Mouse (Mus musculus) heart, postnatal 0 days (tissue): Measurements from ENCODE around the gene Galntl6. TPM values are rescaled to one million over a fixed set of nuclear protein-coding genes. Genes with fewer than 3 reads are reported as not detected.

Source experiments
- ATAC-seq: fragments of 200-750 bp; cut with Nextera tagmentation; 2 replicates; pipeline ENCODE4 v1.8.0; 2017; ENCODE audit warnings: low read depth, moderate number of reproducible peaks, moderate library complexity; ENCODE audit not compliant: insufficient read depth
- DNase-seq: peaks from one replicate; pipeline ENCODE4 v3.0.0-alpha.2; 2016; ENCODE audit warnings: low spot score
- H3K27ac ChIP-seq: fragments of 300-500 bp; sonication (generic); 2 replicates; pipeline ENCODE4 v1.5.1; 2014; ENCODE audit warnings: low read depth, mild to moderate bottlenecking
- H3K27me3 ChIP-seq: fragments of 300-500 bp; sonication (generic); 2 replicates; pipeline ENCODE4 v1.6.1; 2014; ENCODE audit warnings: low read length, mixed read lengths; ENCODE audit not compliant: control insufficient read depth, insufficient read depth
- H3K36me3 ChIP-seq: fragments of 300-500 bp; sonication (generic); replicated peaks from 2 replicates; pipeline ENCODE4 v1.6.1; 2014; ENCODE audit warnings: low read length, mixed read lengths; ENCODE audit not compliant: control insufficient read depth, insufficient read depth
- H3K4me1 ChIP-seq: fragments of 300-500 bp; sonication (generic); 2 replicates; pipeline ENCODE4 v1.6.1; 2014; ENCODE audit warnings: antibody characterized with exemption; ENCODE audit not compliant: control insufficient read depth, insufficient read depth
- H3K4me2 ChIP-seq: fragments of 300-500 bp; sonication (generic); 2 replicates; pipeline ENCODE4 v1.6.1; 2014; ENCODE audit warnings: low read depth, mild to moderate bottlenecking, low read length, moderate library complexity
- H3K4me3 ChIP-seq: fragments of 300-500 bp; sonication (generic); 2 replicates; pipeline ENCODE4 v1.5.1; 2014; ENCODE audit warnings: low read depth, low read length
- H3K9ac ChIP-seq: fragments of 300-500 bp; sonication (generic); replicated peaks from 2 replicates; pipeline ENCODE4 v1.6.1; 2014; ENCODE audit warnings: low read depth, low read length, mixed read lengths
- H3K9me3 ChIP-seq: fragments of 300-500 bp; sonication (generic); replicated peaks from 2 replicates; pipeline ENCODE4 v1.6.1; 2016; ENCODE audit warnings: low read length; ENCODE audit not compliant: control insufficient read depth
- CTCF ChIP-seq: IDR thresholded peaks from 2 replicates; pipeline ENCODE4 v1.5.1; 2016; ENCODE audit warnings: antibody characterized with exemption, control low read depth, low read depth
- EP300 ChIP-seq: IDR thresholded peaks from 2 replicates; pipeline ENCODE4 v1.6.1; 2016; ENCODE audit warnings: antibody characterized with exemption, low read depth
- WGBS: fragments of 180-500 bp; shearing (Covaris S2); extraction: QIAGEN DNeasy Blood & Tissue Kit; methylation state at CpG from one replicate; pipeline ENCODE4 v1.1.7; 2014; 5-methylcytosine and 5-hydroxymethylcytosine counted together
- polyA plus RNA-seq: library from polyadenylated mRNA; unstranded; fragments of >200 nt; fragmentation: Nextera tagmentation; extraction: Ambion mirVana; gene quantifications from 2 replicates; pipeline ENCODE4 v1.2.1, GENCODE M21; 2015
- total RNA-seq: library from RNA; depleted of rRNA; stranded (reverse); fragments of >200 nt; gene quantifications from 2 replicates; pipeline ENCODE4 v1.2.3, GENCODE M21; 2014; ENCODE audit warnings: low replicate concordance

Galntl6 gene
- total and polyA plus RNA-seq, 2 experiments from 2014 or later = not detected

DNA sequence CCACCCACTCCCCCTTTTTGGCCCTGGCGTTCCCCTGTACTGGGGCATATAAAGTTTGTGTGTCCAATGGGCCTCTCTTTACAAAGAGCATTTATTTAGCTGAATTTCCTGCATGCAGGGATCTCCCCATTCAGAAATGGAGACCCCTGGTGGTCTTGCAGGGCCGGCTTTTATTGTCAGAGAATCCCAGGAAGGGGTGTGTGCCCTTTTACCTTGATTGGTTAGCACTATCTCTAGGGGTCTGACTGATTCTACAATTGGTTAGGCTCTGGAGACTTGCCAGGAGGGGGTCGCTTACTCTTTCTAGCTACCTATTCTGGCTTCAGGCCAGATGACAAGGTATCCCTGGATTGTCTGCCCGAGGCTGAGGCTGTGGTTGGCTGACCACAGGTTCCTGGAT, 1119.0 kb downstream of the Galntl6 start:
- Histone ChIP-seq H3K9ac (no peak overlapping the region), H3K4me3 (no peak overlapping the region), H3K9me3 (no peaks in the 10 kb centered on the region), H3K4me1 (peaks cover 8% of the 10 kb centered on the region; the same call in 1 of the 2 replicates), H3K27me3 (no peaks in the 10 kb centered on the region), H3K4me2 (no peak overlapping the region), H3K36me3 (no peaks in the 10 kb centered on the region), H3K27ac (no peak overlapping the region)
- DNase-seq (no peak), ATAC-seq (no peak)
- no peak for TF ChIP-seq EP300
- TF ChIP-seq CTCF = no peak
- 52% methylated on average over 4 of the region's 4 CpGs for WGBS

DNA sequence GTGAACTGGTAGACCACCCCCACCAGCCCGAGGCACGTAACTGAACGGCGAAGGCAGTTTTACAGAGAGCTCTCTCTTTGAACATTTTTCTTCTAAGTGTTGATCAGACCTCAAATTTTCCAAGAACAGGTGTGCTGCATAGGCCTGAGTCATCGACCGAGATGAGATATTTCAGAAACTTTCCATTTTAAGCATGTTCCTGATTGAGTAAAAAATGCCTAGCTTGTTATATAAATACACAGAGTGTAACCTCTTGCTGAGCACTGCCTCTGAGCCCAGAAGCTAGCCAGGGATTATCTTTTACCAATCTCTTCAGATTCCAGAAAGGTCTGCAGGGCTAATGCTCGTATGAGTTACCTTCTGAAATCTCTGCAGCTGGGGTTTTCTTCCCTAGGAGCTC, 1120.2 kb downstream of the Galntl6 start:
- ATAC-seq (no peak), DNase-seq (no peak)
- TF ChIP-seq CTCF = no peak
- TF ChIP-seq EP300 = no peak
- no peak overlapping the region for H3K4me3 ChIP-seq
- no peaks in the 10 kb centered on the region for H3K36me3 ChIP-seq
- no peaks in the 10 kb centered on the region for H3K9me3 ChIP-seq
- H3K27ac ChIP-seq = no peak overlapping the region
- no peaks in the 10 kb centered on the region for H3K27me3 ChIP-seq
- peaks cover 8% of the 10 kb centered on the region; the same call in 1 of the 2 replicates for H3K4me1 ChIP-seq
- no peak overlapping the region for H3K4me2 ChIP-seq
- H3K9ac ChIP-seq = no peak overlapping the region
- WGBS = 70% methylated on average over 7 of the region's 7 CpGs

- no peaks in the 10 kb centered on the region for H3K9me3 ChIP-seq
- TF ChIP-seq CTCF (peak; percentile 75), EP300 (no peak)
- no peaks in the 10 kb centered on the region for H3K27me3 ChIP-seq
- no peaks in the 10 kb centered on the region for H3K36me3 ChIP-seq
- peak; percentile 55; the same call in 1 of the 2 replicates for ATAC-seq
- peak; percentile 75 for DNase-seq
- 22% methylated on average over 5 of the region's 5 CpGs for WGBS
- H3K27ac ChIP-seq = no peak overlapping the region
- no peak overlapping the region for H3K4me2 ChIP-seq
- H3K9ac ChIP-seq = no peak overlapping the region
- no peak overlapping the region for H3K4me3 ChIP-seq
- peaks cover 8% of the 10 kb centered on the region; the same call in 1 of the 2 replicates for H3K4me1 ChIP-seq
These were observed 1121.1 kb downstream of the Galntl6 start for GRCm38 (mm10) chr8:57791309-57791721.

DNA sequence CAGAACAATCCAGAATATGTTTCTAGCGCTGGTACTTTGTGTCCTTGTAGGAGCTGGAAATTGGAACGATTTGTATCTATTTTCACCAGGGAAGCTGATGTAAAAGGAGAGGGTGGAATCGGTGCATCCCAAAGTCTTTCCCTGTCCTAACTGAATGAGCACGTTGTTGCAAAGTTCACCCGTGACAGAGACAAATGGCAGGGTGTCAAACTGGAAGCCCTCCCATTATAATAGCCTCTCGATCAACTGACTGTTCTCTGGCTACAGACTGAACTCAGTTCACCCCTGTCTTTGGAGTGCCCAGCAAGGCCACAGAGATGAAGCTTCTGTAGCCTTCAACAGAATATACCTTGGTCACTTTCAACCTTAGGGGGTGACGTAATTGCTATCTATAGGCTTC, 1132.9 kb downstream of the Galntl6 start:
- ATAC-seq = no peak
- 68% methylated on average over 7 of the region's 7 CpGs for WGBS
- Histone ChIP-seq H3K4me1 (no peaks in the 10 kb centered on the region), H3K9me3 (no peaks in the 10 kb centered on the region), H3K4me3 (no peak overlapping the region), H3K9ac (no peak overlapping the region), H3K27ac (no peak overlapping the region), H3K36me3 (no peaks in the 10 kb centered on the region), H3K4me2 (no peak overlapping the region), H3K27me3 (no peaks in the 10 kb centered on the region)
- DNase-seq = no peak
- TF ChIP-seq EP300 (no peak), CTCF (no peak)

GRCm38 (mm10) chr8:57777988-57778721, 1134.3 kb downstream of the Galntl6 start:
- Histone ChIP-seq H3K4me1 (no peaks in the 10 kb centered on the region), H3K4me3 (no peak overlapping the region), H3K27ac (no peak overlapping the region), H3K9me3 (no peaks in the 10 kb centered on the region), H3K4me2 (no peak overlapping the region), H3K27me3 (no peaks in the 10 kb centered on the region), H3K9ac (no peak overlapping the region), H3K36me3 (no peaks in the 10 kb centered on the region)
- ATAC-seq (no peak), DNase-seq (no peak)
- 71% methylated on average over 7 of the region's 7 CpGs for WGBS
- no peak for TF ChIP-seq CTCF
- no peak for TF ChIP-seq EP300

DNA sequence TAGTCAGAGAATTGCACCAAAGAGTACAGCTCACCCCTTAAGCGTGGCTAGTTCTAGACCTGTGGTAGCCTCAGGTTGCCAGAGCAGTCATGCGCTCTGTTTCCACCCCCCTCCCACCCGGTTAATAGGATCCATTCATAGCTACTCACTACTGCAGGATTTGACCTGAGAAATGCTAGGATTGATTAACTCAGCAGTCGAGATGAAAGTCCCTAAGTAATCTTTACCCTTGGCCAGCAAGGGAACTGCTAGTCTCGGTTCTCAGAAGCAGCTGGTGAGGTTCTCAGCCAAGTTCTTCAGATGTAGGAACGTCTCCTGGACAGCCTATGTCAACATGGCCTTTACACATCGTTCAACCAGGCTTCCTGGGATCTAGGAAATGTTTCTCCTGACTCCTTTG, 1135.7 kb downstream of the Galntl6 start:
- Histone ChIP-seq H3K4me1 (no peaks in the 10 kb centered on the region), H3K9ac (no peak overlapping the region), H3K4me3 (no peak overlapping the region), H3K36me3 (no peaks in the 10 kb centered on the region), H3K27me3 (no peaks in the 10 kb centered on the region), H3K27ac (no peak overlapping the region), H3K4me2 (no peak overlapping the region), H3K9me3 (no peaks in the 10 kb centered on the region)
- TF ChIP-seq EP300 = no peak
- no peak for TF ChIP-seq CTCF
- no peak for ATAC-seq
- 52% methylated on average over 7 of the region's 7 CpGs for WGBS
- DNase-seq = no peak
